Comparison of ENCODE assay signal across 26 mouse cellular contexts in genomic region chr16:63743208-63743854, GRCm38 (mm10).
DNase-seq lines count a peak whose midpoint lies in the region; ATAC-seq and TF ChIP-seq lines count a peak whose summit lies in the region.
"Had no signal": no experiment of that assay in that cellular context is flagged by ENCODE, and none has a peak within 500 bp of the region (broad histone marks: within the 10 kb centered on the region; RNA-seq: fewer than 3 reads in every experiment).

No protein-coding gene starts in this region.

- H3K4me2 ChIP-seq in midbrain, embryonic 11.5 days, result no peak overlapping the region
- H3K4me2 ChIP-seq in forebrain, embryonic 13.5 days, result peak overlapping the region; percentile 7; the same call in 1 of the 2 replicates
- H3K4me2 ChIP-seq in hindbrain, embryonic 16.5 days (ENCODE audit: low read length), result no peak overlapping the region; the same call in 1 of the 2 replicates
- H3K4me2 ChIP-seq in midbrain, postnatal 0 days (ENCODE audit: low read depth, low read length, poor library complexity, severe bottlenecking), result no peak overlapping the region
- H3K4me2 ChIP-seq: embryonic facial prominence, embryonic 13.5 days had no signal

- DNase-seq in midbrain, embryonic 11.5 days (ENCODE audit: low spot score, missing footprints), result peak; percentile 88
- DNase-seq in midbrain, embryonic 10.5 days (ENCODE audit: low spot score), result no peak
- peak; percentile 27 for DNase-seq in midbrain, postnatal 0 days (ENCODE audit: low spot score)
- no peak for DNase-seq in yolk sac, embryonic 10.5 days (ENCODE audit: low spot score)
- DNase-seq: adrenal gland, postnatal 10 days; cerebellum, adult 8-10 months; cerebellum, postnatal 36 days; embryo, embryonic 11 days; gastrocnemius, postnatal 10 days; heart, postnatal 4 days; kidney, adult 9 months; kidney, postnatal 25 days; lung, postnatal 4 days; right cerebral cortex, adult 18-20 months; right cerebral cortex, postnatal 4 days; thymus, postnatal 25 days had no signal

- H3K9ac ChIP-seq in midbrain, embryonic 11.5 days (ENCODE audit: low read length), result no peak overlapping the region
- no peak overlapping the region for H3K9ac ChIP-seq in forebrain, embryonic 13.5 days
- H3K9ac ChIP-seq in hindbrain, embryonic 16.5 days (ENCODE audit: low read depth, low read length), result no peak overlapping the region
- no peak overlapping the region for H3K9ac ChIP-seq in midbrain, postnatal 0 days (replicated peaks; ENCODE audit: low read length, poor library complexity, severe bottlenecking)
- H3K9ac ChIP-seq: embryonic facial prominence, embryonic 13.5 days had no signal

- H3K27me3 ChIP-seq in midbrain, embryonic 11.5 days (ENCODE audit: control insufficient read depth, insufficient read depth, low read length), result no peaks in the 10 kb centered on the region
- no peaks in the 10 kb centered on the region for H3K27me3 ChIP-seq in midbrain, embryonic 10.5 days (ENCODE audit: low read depth, poor library complexity, severe bottlenecking)
- no peaks in the 10 kb centered on the region for H3K27me3 ChIP-seq in forebrain, embryonic 13.5 days
- H3K27me3 ChIP-seq in hindbrain, embryonic 16.5 days (replicated peaks; ENCODE audit: control insufficient read depth, insufficient read depth, low read length), result no peaks in the 10 kb centered on the region
- H3K27me3 ChIP-seq in midbrain, postnatal 0 days (ENCODE audit: insufficient read depth, low read length), result no peaks in the 10 kb centered on the region
- H3K27me3 ChIP-seq: embryonic facial prominence, embryonic 13.5 days had no signal

- 55% methylated on average over 9 of the region's 9 CpGs for WGBS in midbrain, embryonic 11.5 days
- WGBS in midbrain, embryonic 10.5 days, result 64% methylated on average over 9 of the region's 9 CpGs
- 45% methylated on average over 9 of the region's 9 CpGs for WGBS in forebrain, embryonic 13.5 days
- 45% methylated on average over 9 of the region's 9 CpGs for WGBS in hindbrain, embryonic 16.5 days
- 28% methylated on average over 9 of the region's 9 CpGs for WGBS in midbrain, postnatal 0 days

- H3K4me1 ChIP-seq in midbrain, embryonic 11.5 days (ENCODE audit: control insufficient read depth, insufficient read depth, low read length), result peaks cover 13% of the 10 kb centered on the region; the same call in 1 of the 2 replicates
- H3K4me1 ChIP-seq in midbrain, embryonic 10.5 days, result peaks cover 32% of the 10 kb centered on the region
- peaks cover 26% of the 10 kb centered on the region for H3K4me1 ChIP-seq in forebrain, embryonic 13.5 days
- peaks cover 2% of the 10 kb centered on the region; the same call in 1 of the 2 replicates for H3K4me1 ChIP-seq in hindbrain, embryonic 16.5 days (ENCODE audit: control insufficient read depth, insufficient read depth, low read depth, low read length)
- no peaks in the 10 kb centered on the region for H3K4me1 ChIP-seq in midbrain, postnatal 0 days (ENCODE audit: insufficient read depth, low read length)
- H3K4me1 ChIP-seq: embryonic facial prominence, embryonic 13.5 days; heart, embryonic 10.5 days had no signal

- H3K9me3 ChIP-seq in midbrain, embryonic 11.5 days (ENCODE audit: control insufficient read depth, low read length), result no peaks in the 10 kb centered on the region
- no peaks in the 10 kb centered on the region for H3K9me3 ChIP-seq in midbrain, embryonic 10.5 days (replicated peaks)
- no peaks in the 10 kb centered on the region for H3K9me3 ChIP-seq in forebrain, embryonic 13.5 days (replicated peaks)
- H3K9me3 ChIP-seq in hindbrain, embryonic 16.5 days (ENCODE audit: control insufficient read depth, low read length), result no peaks in the 10 kb centered on the region
- no peaks in the 10 kb centered on the region for H3K9me3 ChIP-seq in midbrain, postnatal 0 days (ENCODE audit: low read length)
- H3K9me3 ChIP-seq: embryonic facial prominence, embryonic 13.5 days; heart, embryonic 10.5 days; limb, embryonic 10.5 days had no signal

- H3K36me3 ChIP-seq in midbrain, embryonic 11.5 days (ENCODE audit: control insufficient read depth, insufficient read depth, low read length), result no peaks in the 10 kb centered on the region
- no peaks in the 10 kb centered on the region for H3K36me3 ChIP-seq in midbrain, embryonic 10.5 days
- H3K36me3 ChIP-seq in forebrain, embryonic 13.5 days (ENCODE audit: poor library complexity, severe bottlenecking), result no peaks in the 10 kb centered on the region
- no peaks in the 10 kb centered on the region for H3K36me3 ChIP-seq in hindbrain, embryonic 16.5 days (ENCODE audit: control insufficient read depth, insufficient read depth, low read length)
- no peaks in the 10 kb centered on the region for H3K36me3 ChIP-seq in midbrain, postnatal 0 days (ENCODE audit: insufficient read depth, low read length)
- H3K36me3 ChIP-seq: embryonic facial prominence, embryonic 13.5 days; heart, embryonic 10.5 days; limb, embryonic 10.5 days had no signal

- no peak overlapping the region for H3K27ac ChIP-seq in midbrain, embryonic 11.5 days (ENCODE audit: low read depth, low read length)
- H3K27ac ChIP-seq in midbrain, embryonic 10.5 days (replicated peaks), result no peak overlapping the region
- peak overlapping the region; percentile 35; the same call in 1 of the 2 replicates for H3K27ac ChIP-seq in forebrain, embryonic 13.5 days
- H3K27ac ChIP-seq in hindbrain, embryonic 16.5 days (ENCODE audit: low read depth, low read length), result no peak overlapping the region
- no peak overlapping the region for H3K27ac ChIP-seq in midbrain, postnatal 0 days (ENCODE audit: low read depth, low read length)
- H3K27ac ChIP-seq: embryonic facial prominence, embryonic 13.5 days; heart, embryonic 10.5 days; limb, embryonic 10.5 days had no signal

- no peak for ATAC-seq in midbrain, embryonic 11.5 days (ENCODE audit: low FRiP score)
- peak; percentile 70 for ATAC-seq in forebrain, embryonic 13.5 days
- peak; percentile 53 for ATAC-seq in hindbrain, embryonic 16.5 days
- ATAC-seq in midbrain, postnatal 0 days (ENCODE audit: low FRiP score), result peak; percentile 78
- no peak for ATAC-seq in megakaryocyte-erythroid progenitor cell, adult 5-6 weeks (replicated peaks; ENCODE audit: low FRiP score, low TSS enrichment, poor library complexity, severe bottlenecking)
- ATAC-seq: activated CD4-positive, CD25-positive, alpha-beta regulatory T cell, adult 4 months; intestine, embryonic 16.5 days had no signal

- TF ChIP-seq CTCF in midbrain, postnatal 0 days (IDR thresholded peaks at IDR 0.05), result no peak

- no peak overlapping the region for H3K4me3 ChIP-seq in midbrain, embryonic 11.5 days (ENCODE audit: low read depth, low read length)
- no peak overlapping the region for H3K4me3 ChIP-seq in midbrain, embryonic 10.5 days
- no peak overlapping the region for H3K4me3 ChIP-seq in forebrain, embryonic 13.5 days
- H3K4me3 ChIP-seq in hindbrain, embryonic 16.5 days (ENCODE audit: low read length), result no peak overlapping the region
- H3K4me3 ChIP-seq in midbrain, postnatal 0 days (ENCODE audit: low read depth, low read length), result no peak overlapping the region
- H3K4me3 ChIP-seq: embryonic facial prominence, embryonic 13.5 days; erythroblast, embryonic 14.5 days; heart, embryonic 10.5 days; limb, embryonic 10.5 days; myocyte had no signal

Comparison
In these comparisons a context has a peak if more than half of its experiments do, and no peak if none do; other contexts are left out.
1. ATAC-seq: peak in forebrain, embryonic 13.5 days (single experiment), hindbrain, embryonic 16.5 days (single experiment) and midbrain, postnatal 0 days (single experiment); none in midbrain, embryonic 11.5 days (single experiment) and megakaryocyte-erythroid progenitor cell, adult 5-6 weeks (single experiment).
2. DNase-seq: peak in midbrain, embryonic 11.5 days (single experiment) and midbrain, postnatal 0 days (single experiment); none in midbrain, embryonic 10.5 days (single experiment) and yolk sac, embryonic 10.5 days (single experiment).